Mouse (Mus musculus): ENCODE results near the gene Drc7.

GRCm38 (mm10) chr8:95067582-95067981, 12.7 kb downstream of the Drc7 start:
- TF ChIP-seq GATA1 (IDR thresholded peaks at IDR 0.05; ENCODE audit: low read length) (no peak), TAL1 (IDR thresholded peaks at IDR 0.05; ENCODE audit: low read length) (no peak)
